Mouse (Mus musculus) ES-Bruce4 (cell line): ENCODE data around the gene Pip5k1b. TPM values are rescaled to one million over a fixed set of nuclear protein-coding genes. Genes with fewer than 3 reads are reported as not detected.

Experiments used
- H3K27ac ChIP-seq: 2 replicates; pipeline ENCODE4 v1.5.1; 2012; ENCODE audit warnings: low read length, inconsistent platforms; ENCODE audit not compliant: insufficient read depth
- H3K27me3 ChIP-seq: 2 replicates; pipeline ENCODE4 v1.6.1; 2012; ENCODE audit warnings: mild to moderate bottlenecking, low read length, inconsistent platforms; ENCODE audit not compliant: control insufficient read depth, poor library complexity, insufficient read depth, severe bottlenecking
- H3K36me3 ChIP-seq: 2 replicates; pipeline ENCODE4 v1.6.1; 2012; ENCODE audit warnings: inconsistent platforms, mild to moderate bottlenecking, low read length, moderate library complexity; ENCODE audit not compliant: control insufficient read depth, poor library complexity, insufficient read depth, severe bottlenecking
- H3K4me1 ChIP-seq: one replicate; pipeline ENCODE4 v1.8.1; 2011; ENCODE audit warnings: low read length; ENCODE audit not compliant: control insufficient read depth, insufficient read depth
- H3K4me3 ChIP-seq: 2 replicates; pipeline ENCODE4 v1.5.1; 2011; ENCODE audit warnings: low read depth, mild to moderate bottlenecking, low read length
- H3K9ac ChIP-seq: 2 replicates; pipeline ENCODE4 v1.6.1; 2012; ENCODE audit warnings: low read depth, mild to moderate bottlenecking, inconsistent platforms; ENCODE audit not compliant: poor library complexity, severe bottlenecking
- H3K9me3 ChIP-seq: replicated peaks from 2 replicates; pipeline ENCODE4 v1.6.1; 2012; ENCODE audit warnings: mild to moderate bottlenecking, low read length, inconsistent platforms; ENCODE audit not compliant: control insufficient read depth, poor library complexity, insufficient read depth, severe bottlenecking
- CTCF ChIP-seq: IDR thresholded peaks from one replicate; pipeline ENCODE4 v1.8.1; 2011; ENCODE audit warnings: low read depth, low read length
- EP300 ChIP-seq: IDR thresholded peaks from 2 replicates; pipeline ENCODE4 v1.6.1; 2011; ENCODE audit warnings: low read depth, low read length; ENCODE audit not compliant: insufficient read depth
- POLR2A ChIP-seq: IDR thresholded peaks from one replicate; pipeline ENCODE4 v1.8.1; 2011; ENCODE audit warnings: low read length; ENCODE audit not compliant: insufficient read depth
- polyA plus RNA-seq: library from polyadenylated mRNA; stranded (reverse); fragments of >200 nt; gene quantifications from 2 replicates; pipeline ENCODE4 v1.2.4, GENCODE M21; 2011; ENCODE audit warnings: low read depth; ENCODE audit not compliant: missing spikeins, insufficient read depth, insufficient read length

The Pip5k1b gene
- polyA plus RNA-seq, 1 experiment: 4.0 TPM

DNA sequence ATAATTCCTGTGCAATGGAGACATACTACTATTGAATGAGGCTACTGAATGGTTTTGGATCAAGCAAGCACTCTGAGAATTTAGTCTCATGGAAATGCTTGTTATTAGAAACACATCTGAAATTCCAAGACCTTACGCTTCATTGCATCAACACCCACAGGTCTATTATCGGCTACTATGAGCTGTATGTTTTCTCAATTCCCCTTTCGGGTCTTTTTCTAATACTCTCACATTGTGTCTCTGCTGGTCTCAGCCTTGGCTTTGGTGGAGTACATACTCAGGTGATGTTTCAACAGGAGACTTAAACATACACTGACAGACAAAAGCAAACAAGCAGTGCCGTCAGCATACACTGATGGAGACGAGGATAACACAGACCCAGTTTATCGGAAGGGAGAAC is 187.3 kb downstream of the Pip5k1b start:
- Histone ChIP-seq H3K27me3 (no peaks in the 10 kb centered on the region), H3K4me3 (no peak overlapping the region), H3K9me3 (no peaks in the 10 kb centered on the region), H3K4me1 (peaks cover 1% of the 10 kb centered on the region), H3K9ac (no peak overlapping the region), H3K36me3 (no peaks in the 10 kb centered on the region), H3K27ac (no peak overlapping the region)
- TF ChIP-seq EP300: no peak
- TF ChIP-seq POLR2A: no peak

DNA sequence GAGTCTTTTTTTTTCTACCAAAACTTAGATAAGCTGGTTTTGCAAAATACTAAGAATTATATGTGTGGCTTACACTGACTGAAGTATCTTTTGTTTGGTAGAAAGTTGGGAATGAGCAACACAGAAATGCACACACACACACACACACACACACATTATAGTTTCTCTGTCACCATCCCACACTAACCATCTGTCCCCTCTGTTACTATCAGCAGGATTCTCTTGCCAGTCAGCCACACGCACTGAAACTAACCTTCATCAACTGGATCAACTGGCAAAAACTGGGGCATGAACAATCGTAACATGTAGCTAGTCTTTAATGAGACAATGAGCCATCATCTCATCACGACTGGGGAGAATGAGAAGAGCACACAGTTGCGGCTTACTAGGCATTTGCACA is 187.9 kb downstream of the Pip5k1b start:
- no peaks in the 10 kb centered on the region for H3K9me3 ChIP-seq
- H3K4me1 ChIP-seq: peaks cover 1% of the 10 kb centered on the region
- H3K4me3 ChIP-seq: no peak overlapping the region
- H3K27ac ChIP-seq: no peak overlapping the region
- H3K36me3 ChIP-seq: no peaks in the 10 kb centered on the region
- no peaks in the 10 kb centered on the region for H3K27me3 ChIP-seq
- no peak for TF ChIP-seq POLR2A
- TF ChIP-seq CTCF: no peak
- no peak for TF ChIP-seq EP300
- no peak overlapping the region for H3K9ac ChIP-seq

DNA sequence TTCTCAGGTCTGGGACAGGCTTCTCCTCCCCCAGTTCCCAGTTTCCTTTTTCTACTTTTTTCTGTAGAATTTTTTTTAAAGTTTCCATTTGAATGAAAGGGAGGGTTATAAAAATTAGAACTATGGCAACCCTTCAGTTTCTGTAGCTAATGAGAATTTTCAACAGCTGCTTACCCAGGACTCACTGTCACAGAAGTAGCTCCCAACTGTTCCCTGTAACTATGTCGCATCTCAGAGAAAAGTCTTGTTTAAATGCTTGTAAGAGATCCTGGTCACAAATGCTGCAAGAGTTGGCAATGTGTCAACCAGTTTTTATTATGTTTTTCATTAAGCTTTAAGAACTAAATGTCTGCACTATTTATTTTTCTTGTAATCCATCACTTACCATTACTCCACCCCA is 188.9 kb downstream of the Pip5k1b start:
- H3K36me3 ChIP-seq: no peaks in the 10 kb centered on the region
- H3K4me1 ChIP-seq: peaks cover 1% of the 10 kb centered on the region
- TF ChIP-seq CTCF (no peak), EP300 (no peak), POLR2A (no peak)
- H3K4me3 ChIP-seq: no peak overlapping the region
- no peaks in the 10 kb centered on the region for H3K9me3 ChIP-seq
- no peak overlapping the region for H3K9ac ChIP-seq
- no peak overlapping the region for H3K27ac ChIP-seq
- no peaks in the 10 kb centered on the region for H3K27me3 ChIP-seq

DNA sequence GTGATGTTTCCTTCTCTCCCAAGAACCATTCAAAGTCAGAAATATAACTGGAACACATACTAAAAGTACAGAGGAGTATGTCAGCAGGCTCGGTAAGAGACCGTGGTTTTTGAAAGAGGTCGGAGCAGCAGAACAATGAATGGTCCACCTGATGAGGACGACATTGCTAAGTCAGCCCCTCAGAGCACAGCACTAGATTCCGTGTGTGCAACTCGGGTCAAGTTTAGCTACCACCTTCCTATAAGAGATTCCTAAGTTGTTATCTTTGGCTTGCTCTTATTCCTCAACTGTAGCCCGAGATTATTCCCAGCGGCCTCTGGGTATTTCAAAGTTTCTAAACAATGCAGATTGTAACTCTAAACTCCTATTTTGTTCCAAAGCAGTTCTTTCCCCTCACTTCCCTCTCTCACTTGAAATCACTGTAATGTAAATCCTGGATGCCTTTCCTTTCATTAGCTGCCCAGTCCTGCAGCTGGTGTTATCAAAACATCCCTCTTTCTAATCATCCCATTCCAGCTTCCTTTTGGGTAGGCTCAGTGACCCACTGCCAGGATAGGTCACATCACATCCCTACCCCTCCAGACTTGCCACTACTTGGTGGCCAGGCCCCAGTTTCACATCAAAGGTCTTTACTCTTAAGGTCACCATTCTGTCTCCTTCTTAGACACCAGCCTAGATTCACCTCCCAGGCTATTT is 192.9 kb downstream of the Pip5k1b start:
- Histone ChIP-seq H3K9ac (no peak overlapping the region), H3K4me3 (no peak overlapping the region), H3K27me3 (no peaks in the 10 kb centered on the region), H3K9me3 (no peaks in the 10 kb centered on the region), H3K27ac (no peak overlapping the region), H3K36me3 (no peaks in the 10 kb centered on the region), H3K4me1 (peaks cover 1% of the 10 kb centered on the region)
- no peak for TF ChIP-seq EP300
- no peak for TF ChIP-seq CTCF
- no peak for TF ChIP-seq POLR2A

DNA sequence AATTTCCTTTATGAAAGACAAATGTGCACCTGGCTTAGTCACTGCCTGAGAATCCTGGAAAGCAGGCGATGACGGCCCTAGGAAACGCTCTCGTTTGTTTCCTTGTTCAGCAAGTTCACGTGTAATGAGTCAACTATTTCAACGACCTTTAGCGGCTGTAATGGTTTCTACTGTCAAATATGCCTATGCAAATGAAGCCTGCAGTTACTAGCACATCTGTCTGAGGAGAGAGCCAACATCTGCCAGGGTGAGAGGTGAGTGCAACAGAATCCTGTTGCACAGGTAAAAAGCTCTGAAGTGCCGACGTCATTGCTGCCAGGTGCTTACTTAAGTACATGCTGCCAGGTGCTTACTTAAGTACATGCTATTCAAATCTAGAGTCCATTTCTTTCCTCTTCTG is 196.4 kb downstream of the Pip5k1b start:
- H3K9me3 ChIP-seq: no peaks in the 10 kb centered on the region
- no peaks in the 10 kb centered on the region for H3K36me3 ChIP-seq
- peaks cover 1% of the 10 kb centered on the region for H3K4me1 ChIP-seq
- TF ChIP-seq EP300: no peak
- no peak for TF ChIP-seq CTCF
- no peak for TF ChIP-seq POLR2A
- no peaks in the 10 kb centered on the region for H3K27me3 ChIP-seq
- no peak overlapping the region for H3K9ac ChIP-seq
- no peak overlapping the region for H3K4me3 ChIP-seq
- H3K27ac ChIP-seq: no peak overlapping the region

DNA sequence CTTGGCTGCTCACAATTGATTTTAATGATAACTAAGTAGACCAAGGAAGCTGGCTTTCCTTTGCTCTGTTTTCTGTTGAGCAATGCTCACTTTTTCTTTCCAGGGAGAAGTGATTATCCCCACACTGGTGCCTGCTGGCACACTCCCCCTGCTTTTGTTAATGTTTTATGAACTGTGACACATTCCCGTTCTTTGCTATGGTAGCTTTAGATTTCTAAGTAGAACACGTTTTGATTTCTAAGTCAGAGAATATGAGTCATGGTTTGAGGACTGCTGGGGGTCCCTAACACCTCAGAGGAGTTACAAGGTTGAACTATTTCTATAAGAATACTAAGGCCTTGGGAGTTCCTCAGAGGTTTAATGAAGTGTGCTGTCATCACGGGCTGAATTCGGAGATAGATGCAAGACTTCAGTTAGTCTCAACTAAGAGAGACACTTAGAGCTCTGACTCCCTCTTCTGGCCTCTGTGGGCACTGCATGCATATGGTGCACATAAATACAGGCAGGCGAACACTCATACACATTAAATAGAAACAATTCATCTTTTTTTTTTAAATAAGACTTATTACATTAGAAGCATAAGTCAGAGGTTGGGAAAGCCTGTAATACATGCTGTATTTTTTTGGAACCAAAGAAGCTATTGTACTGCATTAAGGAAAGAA is 203.2 kb downstream of the Pip5k1b start:
- no peak overlapping the region for H3K9ac ChIP-seq
- H3K27ac ChIP-seq: no peak overlapping the region
- H3K27me3 ChIP-seq: no peaks in the 10 kb centered on the region
- H3K36me3 ChIP-seq: no peaks in the 10 kb centered on the region
- no peaks in the 10 kb centered on the region; the same call in 1 of the 2 replicates for H3K9me3 ChIP-seq
- no peak for TF ChIP-seq CTCF
- TF ChIP-seq EP300: no peak
- TF ChIP-seq POLR2A: no peak
- no peak overlapping the region for H3K4me3 ChIP-seq
- H3K4me1 ChIP-seq: no peaks in the 10 kb centered on the region
